Mouse (Mus musculus): ENCODE measurements at regions not wholly inside any gene's neighbourhood (a gene's known extent, or its start where the extent isn't known, plus 50 kb on each side); places are given as distances from the start of the nearest gene placed in this dataset.

- TF ChIP-seq CTCF (IDR thresholded peaks at IDR 0.05; ENCODE audit: low read depth, low read length), result no peak
- no peak for TF ChIP-seq EP300 (IDR thresholded peaks at IDR 0.05; ENCODE audit: insufficient read depth, low read depth, low read length)
Observed at GRCm38 (mm10) chr4:142588418-142589083, 349.4 kb upstream of the Kazn start.
